Mouse (Mus musculus) kidney, postnatal 0 days (tissue): ENCODE measurements at regions not wholly inside any gene's neighbourhood (a gene's known extent, or its start where the extent isn't known, plus 50 kb on each side); places are given as distances from the start of the nearest gene placed in this dataset.

Source experiments
- ATAC-seq: fragments of 200-750 bp; cut with Nextera tagmentation; replicated peaks from 2 replicates; pipeline ENCODE4 v1.8.0; 2017; ENCODE audit warnings: low read depth, moderate number of reproducible peaks, moderate TSS enrichment, moderate library complexity; ENCODE audit not compliant: low FRiP score
- DNase-seq: peaks from one replicate; pipeline ENCODE4 v3.0.0-alpha.2; 2016; ENCODE audit warnings: low spot score
- H3K27ac ChIP-seq: fragments of 300-500 bp; sonication (generic); 2 replicates; pipeline ENCODE4 v1.5.1; 2014; ENCODE audit warnings: mild to moderate bottlenecking
- H3K27me3 ChIP-seq: fragments of 300-500 bp; sonication (generic); 2 replicates; pipeline ENCODE4 v1.6.1; 2014; ENCODE audit warnings: low read length, mixed read lengths; ENCODE audit not compliant: insufficient read depth
- H3K36me3 ChIP-seq: fragments of 300-500 bp; sonication (generic); 2 replicates; pipeline ENCODE4 v1.6.1; 2014; ENCODE audit warnings: low read length, mixed read lengths; ENCODE audit not compliant: insufficient read depth
- H3K4me1 ChIP-seq: fragments of 300-500 bp; sonication (generic); replicated peaks from 2 replicates; pipeline ENCODE4 v1.6.1; 2014; ENCODE audit warnings: antibody characterized with exemption, low read length, mixed read lengths; ENCODE audit not compliant: insufficient read depth
- H3K4me2 ChIP-seq: fragments of 300-500 bp; sonication (generic); 2 replicates; pipeline ENCODE4 v1.6.1; 2014; ENCODE audit warnings: mild to moderate bottlenecking, low read length, moderate library complexity, mixed read lengths
- H3K4me3 ChIP-seq: fragments of 300-500 bp; sonication (generic); replicated peaks from 2 replicates; pipeline ENCODE4 v1.5.1; 2014; ENCODE audit warnings: low read depth, low read length
- H3K9ac ChIP-seq: fragments of 300-500 bp; sonication (generic); 2 replicates; pipeline ENCODE4 v1.6.1; 2014; ENCODE audit warnings: low read depth, low read length
- H3K9me3 ChIP-seq: fragments of 300-500 bp; sonication (generic); replicated peaks from 2 replicates; pipeline ENCODE4 v1.6.1; 2016; ENCODE audit warnings: low read length, inconsistent platforms, mixed read lengths
- CTCF ChIP-seq: IDR thresholded peaks from 2 replicates; pipeline ENCODE4 v1.5.1; 2016; ENCODE audit warnings: antibody characterized with exemption, low read depth, mild to moderate bottlenecking, moderate library complexity
- WGBS: fragments of 180-500 bp; shearing (Covaris S2); extraction: QIAGEN DNeasy Blood & Tissue Kit; methylation state at CpG from one replicate; pipeline ENCODE4 v1.1.7; 2014; 5-methylcytosine and 5-hydroxymethylcytosine counted together

DNA sequence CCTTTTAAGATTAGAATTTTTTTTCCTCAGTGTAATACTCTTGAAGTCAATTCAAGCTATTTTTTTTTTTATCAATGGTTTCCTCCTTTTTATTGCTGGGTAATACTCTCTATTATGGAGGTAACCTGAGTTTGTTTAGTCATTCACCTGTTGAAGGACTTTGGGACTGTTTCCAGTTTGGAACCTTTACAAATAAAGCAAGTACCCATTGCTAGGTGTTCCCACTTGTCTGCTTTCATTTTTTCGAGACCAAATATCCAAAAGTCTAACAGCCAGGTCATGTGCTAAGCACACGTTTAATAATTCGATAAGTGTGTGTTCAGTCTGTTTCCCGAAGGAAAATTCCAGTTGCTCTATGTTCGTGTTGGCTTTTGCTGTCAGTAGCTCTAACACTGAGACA, 67.6 kb downstream of the Lsm3 start:
- TF ChIP-seq CTCF = no peak
- H3K9me3 ChIP-seq = no peaks in the 10 kb centered on the region
- no peaks in the 10 kb centered on the region for H3K36me3 ChIP-seq
- H3K27ac ChIP-seq = no peak overlapping the region
- no peaks in the 10 kb centered on the region for H3K4me1 ChIP-seq
- ATAC-seq (no peak), DNase-seq (no peak)
- H3K4me3 ChIP-seq = no peak overlapping the region
- H3K4me2 ChIP-seq = no peak overlapping the region
- H3K27me3 ChIP-seq = no peaks in the 10 kb centered on the region
- 79% methylated on average over 5 of the region's 5 CpGs for WGBS
- H3K9ac ChIP-seq = no peak overlapping the region

DNA sequence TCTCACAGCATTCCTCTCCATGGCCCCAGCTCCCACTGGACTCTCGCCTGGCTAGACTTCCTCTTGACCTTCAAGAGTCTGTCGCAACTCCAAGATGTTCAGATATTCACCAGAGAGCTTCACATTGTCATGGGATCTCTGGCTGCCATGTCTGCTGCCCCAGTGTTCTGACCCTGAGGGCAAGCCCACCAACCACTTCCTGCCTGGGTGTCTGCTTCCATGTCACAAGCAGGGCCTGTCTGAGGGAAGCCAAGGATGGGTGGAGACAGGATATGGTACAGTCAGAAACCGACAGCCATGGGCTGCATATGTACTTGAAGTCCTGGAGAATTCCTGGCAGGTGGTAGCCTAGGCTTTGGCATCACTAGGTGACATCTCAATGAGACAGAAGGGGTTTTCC, 69.8 kb downstream of the Lsm3 start:
- H3K4me1 ChIP-seq = no peaks in the 10 kb centered on the region
- ATAC-seq (no peak), DNase-seq (no peak)
- WGBS = 64% methylated on average over 3 of the region's 3 CpGs
- no peak overlapping the region for H3K27ac ChIP-seq
- H3K36me3 ChIP-seq = no peaks in the 10 kb centered on the region
- H3K27me3 ChIP-seq = no peaks in the 10 kb centered on the region
- no peak overlapping the region for H3K9ac ChIP-seq
- H3K9me3 ChIP-seq = no peaks in the 10 kb centered on the region
- H3K4me2 ChIP-seq = no peak overlapping the region
- H3K4me3 ChIP-seq = no peak overlapping the region
- TF ChIP-seq CTCF = no peak

DNA sequence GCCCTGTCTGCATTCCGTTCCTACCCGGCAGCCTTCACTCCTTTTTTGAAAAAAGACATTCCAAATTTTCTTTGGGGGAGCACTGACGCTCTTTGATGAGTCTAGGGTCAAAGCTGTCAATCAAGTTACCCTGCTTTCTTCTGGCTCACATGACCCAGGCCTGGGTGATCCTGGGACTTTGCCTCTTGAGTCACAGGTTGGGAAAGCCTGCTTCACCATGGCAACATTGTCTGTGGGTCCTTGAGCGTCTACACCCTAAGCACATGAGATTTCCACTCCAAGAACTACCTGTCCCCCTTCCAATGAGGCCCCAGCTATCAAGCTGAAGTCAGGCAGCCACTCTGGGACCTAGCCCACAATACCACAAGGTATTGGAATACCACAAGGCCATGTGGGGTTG, 73.5 kb downstream of the Lsm3 start:
- DNase-seq (no peak), ATAC-seq (peak; percentile 66)
- H3K27ac ChIP-seq = no peak overlapping the region
- no peaks in the 10 kb centered on the region for H3K4me1 ChIP-seq
- WGBS = 70% methylated on average over 4 of the region's 4 CpGs
- H3K4me2 ChIP-seq = no peak overlapping the region
- H3K36me3 ChIP-seq = no peaks in the 10 kb centered on the region
- no peak overlapping the region for H3K9ac ChIP-seq
- H3K9me3 ChIP-seq = no peaks in the 10 kb centered on the region
- no peaks in the 10 kb centered on the region for H3K27me3 ChIP-seq
- no peak for TF ChIP-seq CTCF
- H3K4me3 ChIP-seq = no peak overlapping the region

DNA sequence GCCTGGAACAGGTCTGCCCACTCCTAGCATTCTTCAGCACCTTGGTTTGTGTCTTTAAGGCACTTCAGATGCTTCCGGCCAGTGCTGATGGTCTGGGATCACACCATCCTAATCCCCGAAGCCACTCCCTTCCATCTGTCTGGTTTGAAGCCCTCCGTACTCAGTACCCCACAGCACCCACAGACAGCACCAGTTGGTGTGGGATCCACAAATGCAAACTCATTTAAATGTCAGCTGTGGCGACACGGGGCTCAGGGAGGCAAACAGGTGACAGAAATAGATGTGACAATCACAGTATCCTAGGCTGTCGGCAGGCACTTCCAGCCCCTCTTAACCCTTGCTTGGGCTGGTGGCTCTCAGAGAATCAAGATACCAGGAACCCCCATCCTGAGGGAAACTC, 74.7 kb downstream of the Lsm3 start:
- H3K9ac ChIP-seq = no peak overlapping the region
- H3K4me1 ChIP-seq = no peaks in the 10 kb centered on the region
- no peak for TF ChIP-seq CTCF
- H3K27me3 ChIP-seq = no peaks in the 10 kb centered on the region
- H3K4me3 ChIP-seq = no peak overlapping the region
- H3K4me2 ChIP-seq = no peak overlapping the region
- H3K27ac ChIP-seq = no peak overlapping the region
- ATAC-seq (no peak), DNase-seq (no peak)
- H3K36me3 ChIP-seq = no peaks in the 10 kb centered on the region
- H3K9me3 ChIP-seq = no peaks in the 10 kb centered on the region
- WGBS = 41% methylated on average over 6 of the region's 6 CpGs

DNA sequence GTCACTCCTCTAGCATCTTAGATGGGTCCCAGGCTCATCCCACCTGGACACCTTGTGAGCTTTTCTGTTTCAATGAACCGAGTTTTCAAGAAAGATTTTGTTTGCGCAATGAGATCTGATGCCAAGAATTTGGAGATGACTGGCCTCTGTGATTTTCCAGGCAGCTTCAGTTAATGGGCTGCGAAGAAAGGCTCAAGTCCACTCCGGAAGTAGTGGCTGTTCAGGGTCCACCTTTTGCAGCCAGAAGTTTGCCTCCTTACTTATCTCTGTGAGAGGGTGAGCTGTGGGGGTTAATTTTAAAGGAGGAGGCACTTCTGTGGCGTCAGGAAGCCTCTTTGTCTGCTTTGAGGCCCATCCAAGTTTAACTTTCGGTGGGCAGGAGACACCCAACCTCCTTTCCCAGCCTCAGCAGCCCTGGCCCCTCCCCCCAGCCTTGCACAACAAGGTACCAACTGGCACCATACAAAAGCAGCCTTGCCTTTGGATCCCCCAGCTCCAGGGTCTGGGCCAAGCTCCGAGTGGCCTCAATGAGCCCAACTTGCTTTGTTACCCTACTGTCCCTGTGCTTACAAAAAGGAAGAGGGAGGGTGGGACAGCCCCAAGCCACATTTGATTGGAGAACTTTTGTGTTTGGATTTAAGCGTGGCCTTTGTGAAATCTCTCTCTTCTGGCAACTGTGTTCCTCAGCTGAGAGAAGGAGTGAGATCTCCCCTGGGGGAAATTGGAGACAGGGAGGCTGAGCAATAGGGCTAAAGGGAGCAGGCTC, 75.3 kb downstream of the Lsm3 start:
- Histone ChIP-seq H3K27me3 (no peaks in the 10 kb centered on the region), H3K4me1 (no peaks in the 10 kb centered on the region), H3K4me2 (no peak overlapping the region), H3K9me3 (no peaks in the 10 kb centered on the region), H3K36me3 (no peaks in the 10 kb centered on the region), H3K9ac (no peak overlapping the region), H3K4me3 (no peak overlapping the region), H3K27ac (peak overlapping the region; percentile 60; the same call in 1 of the 2 replicates)
- 28% methylated on average over 8 of the region's 8 CpGs for WGBS
- peak; percentile 41 for DNase-seq
- no peak for TF ChIP-seq CTCF
- ATAC-seq = 0 out of 2 replicates have a peak, but pooled peaks have one; percentile 52

DNA sequence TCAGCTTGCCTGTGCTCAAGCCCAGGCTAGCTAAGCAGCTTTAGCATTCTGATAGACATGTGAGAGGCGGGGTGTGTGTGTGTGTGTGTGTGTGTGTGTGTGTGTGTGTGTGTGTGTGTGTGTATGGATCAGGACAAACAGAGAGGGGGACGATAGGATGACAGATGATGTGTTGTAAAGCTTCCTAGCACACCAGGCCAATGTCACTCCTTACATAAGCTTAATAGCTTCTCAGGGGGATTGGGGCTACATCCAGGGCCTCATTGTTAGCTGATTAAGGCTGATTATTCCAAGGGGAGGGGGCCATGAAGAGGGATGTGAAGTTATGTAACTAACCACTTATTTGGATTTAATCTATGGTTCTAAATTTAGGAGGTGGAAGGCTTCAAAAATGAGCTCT, 76.9 kb downstream of the Lsm3 start:
- H3K36me3 ChIP-seq = no peaks in the 10 kb centered on the region
- H3K4me3 ChIP-seq = no peak overlapping the region
- H3K4me2 ChIP-seq = no peak overlapping the region
- WGBS = 56% methylated on average over 2 of the region's 2 CpGs
- H3K9ac ChIP-seq = no peak overlapping the region
- H3K4me1 ChIP-seq = no peaks in the 10 kb centered on the region
- DNase-seq (no peak), ATAC-seq (no peak)
- no peaks in the 10 kb centered on the region for H3K9me3 ChIP-seq
- no peak overlapping the region for H3K27ac ChIP-seq
- no peaks in the 10 kb centered on the region for H3K27me3 ChIP-seq
- TF ChIP-seq CTCF = no peak

DNA sequence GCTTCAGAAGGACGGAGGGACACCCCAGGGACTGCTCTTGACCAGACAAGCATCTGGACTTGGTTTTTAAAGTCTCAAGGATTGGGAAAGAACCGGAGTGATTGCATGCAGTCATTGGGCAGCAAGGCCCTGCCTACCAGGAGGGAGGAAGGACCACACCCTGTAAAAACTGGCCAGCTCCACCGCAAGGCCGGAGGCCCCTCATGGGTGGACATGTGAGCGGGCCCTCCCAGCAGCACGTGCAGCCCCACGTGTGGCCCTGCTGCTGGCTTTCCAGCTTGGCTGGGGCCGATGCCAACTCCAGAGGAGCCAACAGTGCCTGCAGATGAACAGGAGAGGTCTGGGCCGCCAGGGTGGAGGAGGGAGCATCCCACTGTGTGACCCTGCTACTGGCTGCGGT, 83.2 kb downstream of the Lsm3 start:
- ATAC-seq = no peak; the same call in 1 of the 2 replicates
- no peak for TF ChIP-seq CTCF
- 51% methylated on average over 10 of the region's 10 CpGs for WGBS
- Histone ChIP-seq H3K4me3 (no peak overlapping the region), H3K4me2 (no peak overlapping the region), H3K9ac (no peak overlapping the region), H3K4me1 (no peaks in the 10 kb centered on the region), H3K27me3 (no peaks in the 10 kb centered on the region), H3K27ac (no peak overlapping the region), H3K9me3 (no peaks in the 10 kb centered on the region), H3K36me3 (no peaks in the 10 kb centered on the region)
- no peak for DNase-seq
